Mouse (Mus musculus) heart, embryonic 12.5 days (tissue): Measurements from ENCODE around the gene H2al1i. TPM values are rescaled to one million over a fixed set of nuclear protein-coding genes. Genes with fewer than 3 reads are reported as not detected.
"Not testable (repeated sequence)": the region's sequence is repeated elsewhere in the genome, so short reads cannot be mapped to it uniquely, and the experiment has no call there.

Source experiments
- ATAC-seq: fragments of 200-750 bp; cut with Nextera tagmentation; 2 replicates; pipeline ENCODE4 v1.8.0; 2017; ENCODE audit warnings: moderate TSS enrichment, moderate library complexity; ENCODE audit not compliant: insufficient number of reproducible peaks, low FRiP score
- H3K27ac ChIP-seq: fragments of 300-500 bp; sonication (generic); 2 replicates; pipeline ENCODE4 v1.5.1; 2016; ENCODE audit warnings: mild to moderate bottlenecking, moderate library complexity; ENCODE audit not compliant: poor library complexity, severe bottlenecking
- H3K27me3 ChIP-seq: fragments of 300-500 bp; sonication (generic); replicated peaks from 2 replicates; pipeline ENCODE4 v1.6.1; 2016; ENCODE audit warnings: mild to moderate bottlenecking, moderate library complexity
- H3K36me3 ChIP-seq: fragments of 300-500 bp; sonication (generic); 2 replicates; pipeline ENCODE4 v1.6.1; 2016; ENCODE audit warnings: mild to moderate bottlenecking, moderate library complexity
- H3K4me1 ChIP-seq: fragments of 300-500 bp; sonication (generic); replicated peaks from 2 replicates; pipeline ENCODE4 v1.6.1; 2016; ENCODE audit warnings: mild to moderate bottlenecking
- H3K4me2 ChIP-seq: fragments of 300-500 bp; sonication (generic); 2 replicates; pipeline ENCODE4 v1.6.1; 2016; ENCODE audit warnings: mild to moderate bottlenecking, moderate library complexity
- H3K4me3 ChIP-seq: fragments of 300-500 bp; sonication (generic); 2 replicates; pipeline ENCODE4 v1.5.1; 2016; ENCODE audit warnings: mild to moderate bottlenecking
- H3K9ac ChIP-seq: fragments of 300-500 bp; sonication (generic); 2 replicates; pipeline ENCODE4 v1.6.1; 2016; ENCODE audit warnings: mild to moderate bottlenecking, moderate library complexity
- H3K9me3 ChIP-seq: fragments of 300-500 bp; sonication (generic); replicated peaks from 2 replicates; pipeline ENCODE4 v1.6.1; 2016; ENCODE audit warnings: mild to moderate bottlenecking, moderate library complexity
- WGBS: fragments of 180-500 bp; shearing (Covaris S2); methylation state at CpG from one replicate; pipeline ENCODE4 v1.1.7; 2016; 5-methylcytosine and 5-hydroxymethylcytosine counted together
- polyA plus RNA-seq: library from polyadenylated mRNA; unstranded; fragments of >200 nt; fragmentation: Nextera tagmentation; extraction: Ambion mirVana; gene quantifications from 2 replicates; pipeline ENCODE4 v1.2.1, GENCODE M21; 2016

Gene H2al1i
- polyA plus RNA-seq, 1 experiment from 2014 or later, result not detected

GRCm38 (mm10) chrX:11317956-11318355 is 6.5 kb upstream of the H2al1i start, which contains the start of gene H2al1g:
H2al1g (plus strand) TSS chrX:11318256.
- not testable (repeated sequence) for H3K36me3 ChIP-seq, H3K27ac ChIP-seq, H3K27me3 ChIP-seq, H3K9ac ChIP-seq, H3K4me2 ChIP-seq, ATAC-seq, H3K4me3 ChIP-seq, H3K4me1 ChIP-seq, H3K9me3 ChIP-seq
- WGBS, result no CpG with 5 or more reads among the region's 3 CpGs

GRCm38 (mm10) chrX:11321192-11321591 is 3.3 kb upstream of the H2al1i start, which contains the start of gene H2al1h:
H2al1h (plus strand) TSS chrX:11321492.
- not testable (repeated sequence) for H3K4me3 ChIP-seq, ATAC-seq
- no CpG with 5 or more reads among the region's 6 CpGs for WGBS

GRCm38 (mm10) chrX:11327522-11327921 is 3.1 kb downstream of the H2al1i start, which contains the start of gene H2al1j:
H2al1j (plus strand) TSS chrX:11327822.
- not testable (repeated sequence) for ATAC-seq, H3K4me2 ChIP-seq, H3K9ac ChIP-seq, H3K9me3 ChIP-seq, H3K4me3 ChIP-seq, H3K4me1 ChIP-seq, H3K27me3 ChIP-seq, H3K27ac ChIP-seq, H3K36me3 ChIP-seq
- 82% methylated on average over 2 of the region's 2 CpGs for WGBS

More at GRCm38 (mm10) chrX:11321192-11321591, 3.3 kb upstream of the H2al1i start, which contains the start of gene H2al1h:
- H3K4me1 ChIP-seq, H3K9ac ChIP-seq, H3K4me2 ChIP-seq, H3K36me3 ChIP-seq, H3K27ac ChIP-seq, H3K27me3 ChIP-seq, H3K9me3 ChIP-seq: not testable (repeated sequence)

GRCm38 (mm10) chrX:11345762-11346161 is 21.3 kb downstream of the H2al1i start:
- Histone ChIP-seq H3K9me3 (no peaks in the 10 kb centered on the region), H3K27me3 (peaks cover 9% of the 10 kb centered on the region; the same call in 1 of the 2 replicates), H3K4me2 (no peak overlapping the region), H3K9ac (no peak overlapping the region), H3K27ac (no peak overlapping the region), H3K4me1 (no peaks in the 10 kb centered on the region), H3K36me3 (no peaks in the 10 kb centered on the region), H3K4me3 (no peak overlapping the region)
- 52% methylated on average over 9 of the region's 9 CpGs for WGBS
- ATAC-seq, result no peak

GRCm38 (mm10) chrX:11346756-11347155 is 22.3 kb downstream of the H2al1i start:
- no peaks in the 10 kb centered on the region for H3K4me1 ChIP-seq
- no peak for ATAC-seq
- no peak overlapping the region for H3K9ac ChIP-seq
- H3K4me3 ChIP-seq, result no peak overlapping the region
- WGBS, result 80% methylated on average over 3 of the region's 3 CpGs
- H3K27me3 ChIP-seq, result peaks cover 9% of the 10 kb centered on the region; the same call in 1 of the 2 replicates
- H3K27ac ChIP-seq, result no peak overlapping the region
- no peaks in the 10 kb centered on the region for H3K36me3 ChIP-seq
- no peak overlapping the region for H3K4me2 ChIP-seq
- no peaks in the 10 kb centered on the region for H3K9me3 ChIP-seq

- no peaks in the 10 kb centered on the region for H3K4me1 ChIP-seq
- no peak overlapping the region for H3K9ac ChIP-seq
- H3K4me3 ChIP-seq, result no peak overlapping the region
- no peak for ATAC-seq
- 77% methylated on average over 6 of the region's 6 CpGs for WGBS
- H3K27me3 ChIP-seq, result peaks cover 16% of the 10 kb centered on the region; the same call in 1 of the 2 replicates
- H3K9me3 ChIP-seq, result no peaks in the 10 kb centered on the region
- no peak overlapping the region for H3K27ac ChIP-seq
- no peak overlapping the region for H3K4me2 ChIP-seq
- H3K36me3 ChIP-seq, result no peaks in the 10 kb centered on the region
Observed at GRCm38 (mm10) chrX:11360823-11361222, 36.4 kb downstream of the H2al1i start.

- 73% methylated on average over 2 of the region's 2 CpGs for WGBS
- ATAC-seq, result no peak
Observed at GRCm38 (mm10) chrX:11361261-11361660, 36.8 kb downstream of the H2al1i start.

GRCm38 (mm10) chrX:11363890-11364289 is 39.4 kb downstream of the H2al1i start:
- H3K9ac ChIP-seq, result no peak overlapping the region
- H3K4me3 ChIP-seq, result no peak overlapping the region
- no peaks in the 10 kb centered on the region for H3K4me1 ChIP-seq
- no peak for ATAC-seq
- no peak overlapping the region for H3K27ac ChIP-seq
- no peaks in the 10 kb centered on the region for H3K36me3 ChIP-seq
- WGBS, result 57% methylated on average over 6 of the region's 6 CpGs
- H3K9me3 ChIP-seq, result no peaks in the 10 kb centered on the region
- H3K27me3 ChIP-seq, result peaks cover 18% of the 10 kb centered on the region; the same call in 1 of the 2 replicates
- no peak overlapping the region for H3K4me2 ChIP-seq

More at GRCm38 (mm10) chrX:11361261-11361660, 36.8 kb downstream of the H2al1i start:
- H3K27ac ChIP-seq, result no peak overlapping the region
- no peak overlapping the region for H3K9ac ChIP-seq
- H3K4me1 ChIP-seq, result no peaks in the 10 kb centered on the region
- H3K4me2 ChIP-seq, result no peak overlapping the region
- no peak overlapping the region for H3K4me3 ChIP-seq
- H3K27me3 ChIP-seq, result peaks cover 17% of the 10 kb centered on the region; the same call in 1 of the 2 replicates
- no peaks in the 10 kb centered on the region for H3K36me3 ChIP-seq
- H3K9me3 ChIP-seq, result no peaks in the 10 kb centered on the region

- no peak for ATAC-seq
- WGBS, result 67% methylated on average over 12 of the region's 12 CpGs
Observed at GRCm38 (mm10) chrX:11365151-11365550, 40.7 kb downstream of the H2al1i start.

More at GRCm38 (mm10) chrX:11365151-11365550, 40.7 kb downstream of the H2al1i start:
- H3K9me3 ChIP-seq, result no peaks in the 10 kb centered on the region
- no peak overlapping the region for H3K27ac ChIP-seq
- no peak overlapping the region for H3K4me3 ChIP-seq
- H3K9ac ChIP-seq, result no peak overlapping the region
- H3K4me1 ChIP-seq, result no peaks in the 10 kb centered on the region
- H3K36me3 ChIP-seq, result no peaks in the 10 kb centered on the region
- H3K27me3 ChIP-seq, result 0 out of 2 replicates have a peak, but pooled peaks cover 10% of the 10 kb centered on the region
- no peak overlapping the region for H3K4me2 ChIP-seq

Other genes with a start within 250 kb of the H2al1i start
- not detected in 2 replicates for gene H2al1a, start 25.4 kb upstream of the H2al1i start, polyA plus RNA-seq
- gene H2al1b, start 22.2 kb upstream of the H2al1i start, polyA plus RNA-seq, result not detected in 2 replicates
- gene H2al1c, start 19.0 kb upstream of the H2al1i start, polyA plus RNA-seq, result not detected in 2 replicates
- gene H2al1d, start 15.8 kb upstream of the H2al1i start, polyA plus RNA-seq, result not detected in 2 replicates
- not detected in 2 replicates for gene H2al1e, start 12.7 kb upstream of the H2al1i start, polyA plus RNA-seq
- not detected in 2 replicates for gene H2al1f, start 9.5 kb upstream of the H2al1i start, polyA plus RNA-seq
- not detected in 2 replicates for gene H2al1g, start 6.4 kb upstream of the H2al1i start, polyA plus RNA-seq
- not detected in 2 replicates for gene H2al1h, start 3.2 kb upstream of the H2al1i start, polyA plus RNA-seq
- gene H2al1j, start 3.2 kb downstream of the H2al1i start, polyA plus RNA-seq, result not detected in 2 replicates